Mouse (Mus musculus) kidney, postnatal 14 days (tissue): ENCODE data around the gene Stxbp4.
A peak's percentile ranks its signal among the peaks of the same experiment; 100 is the strongest.

Source experiments
- DNase-seq: peaks from one replicate; pipeline ENCODE4 v3.0.0; 2022; ENCODE audit warnings: mixed read lengths

Stxbp4 gene

GRCm38 (mm10) chr11:90553963-90554362 is 83.9 kb downstream of the Stxbp4 start:
- DNase-seq: no peak

- no peak for DNase-seq
Observed at GRCm38 (mm10) chr11:90552303-90553201, 85.3 kb downstream of the Stxbp4 start.

GRCm38 (mm10) chr11:90548560-90548959 is 89.3 kb downstream of the Stxbp4 start:
- DNase-seq: no peak

GRCm38 (mm10) chr11:90538636-90539263 is 99.1 kb downstream of the Stxbp4 start:
- DNase-seq: no peak

- DNase-seq: no peak
Observed at GRCm38 (mm10) chr11:90525311-90525710, 112.6 kb downstream of the Stxbp4 start.

- DNase-seq: no peak
Observed at GRCm38 (mm10) chr11:90521040-90521439, 116.8 kb downstream of the Stxbp4 start.

- DNase-seq: no peak
Observed at GRCm38 (mm10) chr11:90517750-90518149, 120.1 kb downstream of the Stxbp4 start.

GRCm38 (mm10) chr11:90512538-90513219 is 125.2 kb downstream of the Stxbp4 start:
- no peak for DNase-seq

GRCm38 (mm10) chr11:90501846-90502245 is 136.0 kb downstream of the Stxbp4 start:
- DNase-seq: no peak

GRCm38 (mm10) chr11:90499918-90500317 is 138.0 kb downstream of the Stxbp4 start:
- DNase-seq: no peak

- peak; percentile 11 for DNase-seq
Observed at GRCm38 (mm10) chr11:90498461-90498860, 139.4 kb downstream of the Stxbp4 start.

- DNase-seq: no peak
Observed at GRCm38 (mm10) chr11:90494981-90495380, 142.9 kb downstream of the Stxbp4 start.

GRCm38 (mm10) chr11:90492511-90492910 is 145.4 kb downstream of the Stxbp4 start:
- DNase-seq: no peak

GRCm38 (mm10) chr11:90489166-90489565 is 148.7 kb downstream of the Stxbp4 start:
- DNase-seq: no peak

- DNase-seq: no peak
Observed at GRCm38 (mm10) chr11:90487686-90488085, 150.2 kb downstream of the Stxbp4 start.

- DNase-seq: no peak
Observed at GRCm38 (mm10) chr11:90484750-90485637, 152.9 kb downstream of the Stxbp4 start.

GRCm38 (mm10) chr11:90483766-90484165 is 154.1 kb downstream of the Stxbp4 start:
- DNase-seq: no peak

- DNase-seq: no peak
Observed at GRCm38 (mm10) chr11:90481828-90482227, 156.1 kb downstream of the Stxbp4 start.

GRCm38 (mm10) chr11:90470271-90470670 is 167.6 kb downstream of the Stxbp4 start:
- no peak for DNase-seq

- no peak for DNase-seq
Observed at GRCm38 (mm10) chr11:90464046-90464595, 173.8 kb downstream of the Stxbp4 start.

GRCm38 (mm10) chr11:90460458-90460857 is 177.4 kb downstream of the Stxbp4 start:
- no peak for DNase-seq

- DNase-seq: no peak
Observed at GRCm38 (mm10) chr11:90452134-90452533, 185.8 kb downstream of the Stxbp4 start.
